Mouse (Mus musculus) thymus, adult 2 months (tissue): Measurements from ENCODE around the gene Rhbdf2.

Source experiments
- CTCF ChIP-seq: fragments of 200-500 bp; IDR thresholded peaks from 2 replicates; pipeline ENCODE4 v1.5.1; 2012; ENCODE audit warnings: mild to moderate bottlenecking, control low read depth, low read length, moderate library complexity, borderline replicate concordance; ENCODE audit not compliant: control insufficient read depth, poor library complexity, insufficient read depth; ENCODE audit errors: extremely low read depth
- POLR2A ChIP-seq: fragments of 200-500 bp; IDR thresholded peaks from 2 replicates; pipeline ENCODE4 v1.6.1; 2012; ENCODE audit warnings: mild to moderate bottlenecking, low read length, control low read depth, moderate library complexity; ENCODE audit not compliant: control insufficient read depth, poor library complexity, insufficient read depth; ENCODE audit errors: extremely low read depth

GRCm38 (mm10) chr11:116669316-116669715 lies 42.5 kb upstream of the Rhbdf2 start:
- TF ChIP-seq CTCF: no peak
- no peak for TF ChIP-seq POLR2A
